Mouse (Mus musculus) megakaryocyte, embryonic 14.5 days (primary cell): Measurements from ENCODE around the gene Map3k11. TPM values are rescaled to one million over a fixed set of nuclear protein-coding genes. Genes with fewer than 3 reads are reported as not detected.

Experiments used
- H3K27me3 ChIP-seq: replicated peaks from 2 replicates; pipeline ENCODE3; 2012; ENCODE audit warnings: inconsistent platforms
- H3K36me3 ChIP-seq: replicated peaks from 2 replicates; pipeline ENCODE3; 2012; ENCODE audit warnings: low read length, inconsistent platforms, mixed read lengths
- H3K4me1 ChIP-seq: 2 replicates; pipeline ENCODE4 v1.6.1; 2012; ENCODE audit warnings: inconsistent platforms
- H3K4me3 ChIP-seq: replicated peaks from 2 replicates; pipeline ENCODE3; 2012; ENCODE audit warnings: moderate library complexity, mild to moderate bottlenecking, inconsistent platforms
- H3K9me3 ChIP-seq: 2 replicates; pipeline ENCODE4 v1.6.1; 2012; ENCODE audit warnings: inconsistent platforms
- FLI1 ChIP-seq: IDR thresholded peaks from 2 replicates; pipeline ENCODE4 v1.6.1; 2012; ENCODE audit warnings: low read length, inconsistent platforms, mixed read lengths
- GATA1 ChIP-seq: IDR thresholded peaks from 3 replicates; pipeline ENCODE4 v1.6.1; 2012; ENCODE audit warnings: mixed read lengths, low read length, inconsistent platforms, borderline replicate concordance
- polyA plus RNA-seq: library from polyadenylated mRNA; stranded (reverse); fragments of >175 nt; gene quantifications from 2 replicates; pipeline ENCODE4 v1.2.3, GENCODE M21; 2012; ENCODE audit warnings: low replicate concordance; ENCODE audit not compliant: insufficient read depth

The Map3k11 gene
- polyA plus RNA-seq, 1 experiment: 156 TPM

- H3K27me3 ChIP-seq: no peaks in the 10 kb centered on the region
- no peaks in the 10 kb centered on the region for H3K9me3 ChIP-seq
- peaks cover 81% of the 10 kb centered on the region for H3K36me3 ChIP-seq
- H3K4me3 ChIP-seq: no peak overlapping the region
- TF ChIP-seq GATA1 (no peak), FLI1 (no peak)
- peaks cover 70% of the 10 kb centered on the region for H3K4me1 ChIP-seq
Measured at GRCm38 (mm10) chr19:5721233-5721632, 32.7 kb downstream of the Map3k11 start.

- no peak for TF ChIP-seq GATA1
- no peak for TF ChIP-seq FLI1
- Histone ChIP-seq H3K36me3 (peaks cover 64% of the 10 kb centered on the region), H3K4me1 (peaks cover 73% of the 10 kb centered on the region), H3K27me3 (no peaks in the 10 kb centered on the region), H3K4me3 (peak overlapping the region; percentile 60), H3K9me3 (no peaks in the 10 kb centered on the region)
Measured at GRCm38 (mm10) chr19:5722848-5723425, 34.4 kb downstream of the Map3k11 start.

- H3K4me1 ChIP-seq: peaks cover 84% of the 10 kb centered on the region
- H3K27me3 ChIP-seq: no peaks in the 10 kb centered on the region
- no peaks in the 10 kb centered on the region for H3K9me3 ChIP-seq
- TF ChIP-seq FLI1: no peak
- no peak; the same call in 2 of the 3 replicates for TF ChIP-seq GATA1
- peak overlapping the region; percentile 96 for H3K4me3 ChIP-seq
- H3K36me3 ChIP-seq: peaks cover 57% of the 10 kb centered on the region
Measured at GRCm38 (mm10) chr19:5723934-5724548, 35.5 kb downstream of the Map3k11 start.

- Histone ChIP-seq H3K9me3 (no peaks in the 10 kb centered on the region), H3K27me3 (no peaks in the 10 kb centered on the region), H3K4me1 (peaks cover 85% of the 10 kb centered on the region), H3K36me3 (peaks cover 52% of the 10 kb centered on the region), H3K4me3 (peak overlapping the region; percentile 96)
- TF ChIP-seq GATA1 (no peak), FLI1 (no peak)
Measured at GRCm38 (mm10) chr19:5724549-5724941, 36.0 kb downstream of the Map3k11 start.

- H3K9me3 ChIP-seq: no peaks in the 10 kb centered on the region
- peaks cover 85% of the 10 kb centered on the region for H3K4me1 ChIP-seq
- H3K4me3 ChIP-seq: peak overlapping the region; percentile 96
- peaks cover 48% of the 10 kb centered on the region for H3K36me3 ChIP-seq
- no peaks in the 10 kb centered on the region for H3K27me3 ChIP-seq
- TF ChIP-seq GATA1 (no peak), FLI1 (no peak)
Measured at GRCm38 (mm10) chr19:5725029-5725707, 36.6 kb downstream of the Map3k11 start.

- H3K4me3 ChIP-seq: peak within 1 kb of the TSS; percentile 96
- H3K27me3 ChIP-seq: no peaks in the 10 kb centered on the region
- peaks cover 44% of the 10 kb centered on the region for H3K36me3 ChIP-seq
- H3K9me3 ChIP-seq: no peaks in the 10 kb centered on the region
- peaks cover 85% of the 10 kb centered on the region for H3K4me1 ChIP-seq
- TF ChIP-seq FLI1 (no peak), GATA1 (no peak)
Measured at GRCm38 (mm10) chr19:5725767-5726515, 37.4 kb downstream of the Map3k11 start, which contains the start of gene Ehbp1l1. Gene Ehbp1l1, minus strand, starts transcription at chr19:5726317.

GRCm38 (mm10) chr19:5726961-5727578, 38.5 kb downstream of the Map3k11 start:
- Histone ChIP-seq H3K36me3 (peaks cover 33% of the 10 kb centered on the region), H3K27me3 (no peaks in the 10 kb centered on the region), H3K9me3 (no peaks in the 10 kb centered on the region), H3K4me1 (peaks cover 87% of the 10 kb centered on the region), H3K4me3 (peak overlapping the region; percentile 96)
- TF ChIP-seq GATA1 (no peak), FLI1 (no peak)

GRCm38 (mm10) chr19:5727701-5728100, 39.2 kb downstream of the Map3k11 start:
- Histone ChIP-seq H3K27me3 (no peaks in the 10 kb centered on the region), H3K36me3 (peaks cover 26% of the 10 kb centered on the region), H3K4me1 (peaks cover 82% of the 10 kb centered on the region), H3K9me3 (no peaks in the 10 kb centered on the region), H3K4me3 (peak overlapping the region; percentile 96)
- 0 out of 2 replicates have a peak, but pooled peaks have one; percentile 28 for TF ChIP-seq FLI1
- no peak for TF ChIP-seq GATA1

GRCm38 (mm10) chr19:5728631-5729443, 40.3 kb downstream of the Map3k11 start:
- Histone ChIP-seq H3K9me3 (no peaks in the 10 kb centered on the region), H3K27me3 (no peaks in the 10 kb centered on the region), H3K4me1 (peaks cover 71% of the 10 kb centered on the region), H3K4me3 (peak overlapping the region; percentile 96), H3K36me3 (peaks cover 17% of the 10 kb centered on the region)
- TF ChIP-seq GATA1 (no peak), FLI1 (no peak)
